Mouse (Mus musculus) forebrain, embryonic 16.5 days (tissue): Measurements from ENCODE around the gene F13a1. TPM values are rescaled to one million over a fixed set of nuclear protein-coding genes. Genes with fewer than 3 reads are reported as not detected.

Source experiments
- ATAC-seq: fragments of 200-750 bp; cut with Nextera tagmentation; 2 replicates; pipeline ENCODE4 v1.8.0; 2017; ENCODE audit warnings: mild to moderate bottlenecking, moderate library complexity
- H3K27ac ChIP-seq: fragments of 300-500 bp; sonication (generic); 2 replicates; pipeline ENCODE4 v1.5.1; 2014; ENCODE audit warnings: low read length, control low read depth
- H3K27me3 ChIP-seq: fragments of 300-500 bp; sonication (generic); replicated peaks from 2 replicates; pipeline ENCODE4 v1.6.1; 2014; ENCODE audit warnings: low read length; ENCODE audit not compliant: control insufficient read depth, insufficient read depth
- H3K36me3 ChIP-seq: fragments of 300-500 bp; sonication (generic); 2 replicates; pipeline ENCODE4 v1.6.1; 2014; ENCODE audit not compliant: control insufficient read depth, insufficient read depth
- H3K4me1 ChIP-seq: fragments of 300-500 bp; sonication (generic); replicated peaks from 2 replicates; pipeline ENCODE4 v1.6.1; 2014; ENCODE audit warnings: low read length; ENCODE audit not compliant: control insufficient read depth, insufficient read depth
- H3K4me2 ChIP-seq: fragments of 300-500 bp; sonication (generic); 2 replicates; pipeline ENCODE4 v1.6.1; 2014; ENCODE audit warnings: mild to moderate bottlenecking, low read length, control low read depth
- H3K4me3 ChIP-seq: fragments of 300-500 bp; sonication (generic); replicated peaks from 2 replicates; pipeline ENCODE4 v1.5.1; 2014; ENCODE audit warnings: mild to moderate bottlenecking, low read length, control low read depth
- H3K9ac ChIP-seq: fragments of 300-500 bp; sonication (generic); replicated peaks from 2 replicates; pipeline ENCODE4 v1.6.1; 2014; ENCODE audit warnings: low read depth, low read length, control low read depth
- H3K9me3 ChIP-seq: fragments of 300-500 bp; sonication (generic); 2 replicates; pipeline ENCODE4 v1.6.1; 2016; ENCODE audit warnings: low read length; ENCODE audit not compliant: control insufficient read depth
- WGBS: fragments of 180-500 bp; shearing (Covaris S2); extraction: QIAGEN DNeasy Blood & Tissue Kit; methylation state at CpG from one replicate; pipeline ENCODE4 v1.1.7; 2014; 5-methylcytosine and 5-hydroxymethylcytosine counted together
- polyA plus RNA-seq: library from polyadenylated mRNA; unstranded; fragments of >200 nt; fragmentation: Nextera tagmentation; extraction: Ambion mirVana; gene quantifications from 2 replicates; pipeline ENCODE4 v1.2.1, GENCODE M21; 2015

F13a1 gene
- polyA plus RNA-seq, 1 experiment from 2014 or later = 11.3 TPM

DNA sequence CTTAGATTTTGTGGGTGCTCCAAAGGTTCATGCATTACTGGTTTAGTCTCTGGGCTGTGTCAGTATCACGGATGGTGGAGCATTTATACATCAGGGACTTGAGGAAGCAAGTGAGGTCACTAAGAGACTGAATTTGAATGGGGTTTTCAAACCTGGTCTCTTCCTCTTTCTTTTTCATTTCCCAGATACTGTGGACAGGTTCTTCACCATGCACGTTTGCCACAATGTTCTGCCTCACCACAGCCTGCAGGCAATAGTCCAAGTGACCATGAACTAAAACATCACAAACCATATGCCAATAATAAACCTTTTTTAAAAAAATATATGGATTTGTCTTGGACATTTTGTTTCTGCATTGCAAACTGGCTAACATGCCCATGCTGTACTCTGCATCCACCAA, 77.0 kb downstream of the F13a1 start:
- Histone ChIP-seq H3K27me3 (no peaks in the 10 kb centered on the region), H3K4me2 (no peak overlapping the region), H3K9me3 (no peaks in the 10 kb centered on the region), H3K27ac (no peak overlapping the region), H3K4me3 (no peak overlapping the region), H3K4me1 (no peaks in the 10 kb centered on the region), H3K9ac (no peak overlapping the region), H3K36me3 (no peaks in the 10 kb centered on the region)
- ATAC-seq = no peak
- 85% methylated on average over 2 of the region's 2 CpGs for WGBS

DNA sequence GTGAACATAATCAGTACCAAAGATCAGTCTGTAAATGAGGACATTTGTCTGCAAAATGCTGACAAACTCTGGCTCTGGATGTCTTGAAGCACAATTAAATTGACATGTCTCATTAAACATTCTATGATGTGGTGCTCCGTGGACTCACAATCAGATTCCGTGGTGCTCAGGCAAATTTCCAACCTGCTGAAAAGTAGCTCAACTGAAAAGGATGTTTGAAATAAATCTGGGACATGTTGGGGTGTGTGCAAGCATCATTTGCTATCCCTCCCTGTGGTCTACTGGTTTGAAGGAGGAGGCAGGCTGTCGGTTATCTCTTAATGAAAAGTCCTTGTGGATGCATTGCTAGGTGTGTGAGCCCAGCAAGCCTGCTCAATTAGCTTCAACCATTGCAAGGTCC, 77.8 kb downstream of the F13a1 start:
- ATAC-seq = no peak
- no peak overlapping the region for H3K9ac ChIP-seq
- WGBS = 56% methylated on average over 3 of the region's 3 CpGs
- no peak overlapping the region for H3K4me2 ChIP-seq
- H3K4me3 ChIP-seq = no peak overlapping the region
- no peaks in the 10 kb centered on the region for H3K9me3 ChIP-seq
- no peaks in the 10 kb centered on the region for H3K27me3 ChIP-seq
- no peaks in the 10 kb centered on the region for H3K36me3 ChIP-seq
- H3K4me1 ChIP-seq = no peaks in the 10 kb centered on the region
- no peak overlapping the region for H3K27ac ChIP-seq

DNA sequence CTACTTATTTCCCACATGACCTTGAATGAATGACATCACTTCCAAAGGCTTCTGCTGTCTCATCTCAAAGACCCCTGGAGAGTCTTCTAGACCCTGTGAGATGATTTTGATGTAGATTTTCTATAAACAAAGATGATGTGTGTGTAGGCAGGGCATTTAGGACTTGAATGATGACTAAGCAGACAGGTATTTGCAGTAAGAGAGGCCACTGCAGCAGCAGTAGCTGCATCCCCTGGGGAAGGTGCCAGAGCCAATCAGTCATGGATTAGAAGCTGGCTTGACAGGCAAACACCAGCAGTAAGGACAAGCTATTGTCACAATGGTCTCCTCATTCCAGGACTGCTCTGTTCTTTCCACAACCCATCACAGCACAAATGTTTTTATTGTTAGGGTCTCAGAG, 87.1 kb downstream of the F13a1 start:
- Histone ChIP-seq H3K4me2 (no peak overlapping the region), H3K4me1 (no peaks in the 10 kb centered on the region), H3K36me3 (no peaks in the 10 kb centered on the region), H3K9me3 (no peaks in the 10 kb centered on the region), H3K27me3 (no peaks in the 10 kb centered on the region), H3K9ac (no peak overlapping the region), H3K27ac (no peak overlapping the region), H3K4me3 (no peak overlapping the region)
- ATAC-seq = no peak

DNA sequence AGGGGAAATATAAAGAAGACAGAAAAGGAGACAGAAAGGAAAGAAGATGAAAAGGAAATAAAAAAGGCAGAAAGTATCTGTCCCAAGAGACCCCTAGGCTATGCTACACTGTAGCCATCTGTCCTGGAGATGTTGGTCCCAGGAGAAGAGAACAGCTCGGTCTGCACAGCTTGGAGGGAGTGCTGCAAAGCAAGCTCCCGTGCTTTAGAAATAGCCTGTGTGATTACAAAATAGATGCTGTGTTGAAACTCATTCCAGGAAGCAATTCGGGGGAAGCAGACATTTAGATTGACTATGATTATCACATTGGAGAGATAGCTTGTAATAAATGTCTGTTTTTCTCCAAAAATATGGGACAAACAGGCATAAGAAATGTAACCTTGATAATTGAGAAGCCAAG, 91.0 kb downstream of the F13a1 start:
- WGBS = 66% methylated on average over 3 of the region's 3 CpGs

DNA sequence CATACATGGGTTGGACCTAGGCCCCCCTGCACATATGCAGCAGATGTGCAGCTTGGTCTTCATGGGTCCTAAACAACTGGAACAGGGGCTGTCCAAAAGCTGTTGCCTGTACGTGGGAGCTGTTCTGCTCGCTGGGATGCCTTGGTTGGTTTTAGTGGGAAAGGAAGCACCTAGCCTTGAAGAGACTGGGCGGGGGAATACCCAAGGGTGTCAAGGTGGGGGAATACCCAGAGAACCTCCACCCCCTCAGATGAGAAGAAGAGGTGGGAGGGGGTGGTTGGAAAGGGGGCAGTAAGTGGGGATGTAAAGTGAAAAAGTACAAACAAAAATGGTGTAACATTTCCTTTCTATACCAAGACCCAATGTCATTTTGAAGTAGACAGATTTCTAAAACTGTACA, 95.1 kb downstream of the F13a1 start:
- Histone ChIP-seq H3K4me3 (no peak overlapping the region), H3K9ac (no peak overlapping the region), H3K4me1 (no peaks in the 10 kb centered on the region), H3K36me3 (no peaks in the 10 kb centered on the region), H3K9me3 (no peaks in the 10 kb centered on the region), H3K4me2 (no peak overlapping the region), H3K27me3 (no peaks in the 10 kb centered on the region), H3K27ac (no peak overlapping the region)
- ATAC-seq = no peak
- 96% methylated on average over 3 of the region's 3 CpGs for WGBS

More for the DNA sequence above, 91.0 kb downstream of the F13a1 start:
- Histone ChIP-seq H3K27me3 (no peaks in the 10 kb centered on the region), H3K9me3 (no peaks in the 10 kb centered on the region), H3K9ac (no peak overlapping the region), H3K4me2 (no peak overlapping the region), H3K4me3 (no peak overlapping the region), H3K27ac (no peak overlapping the region), H3K4me1 (no peaks in the 10 kb centered on the region), H3K36me3 (no peaks in the 10 kb centered on the region)
- no peak for ATAC-seq

DNA sequence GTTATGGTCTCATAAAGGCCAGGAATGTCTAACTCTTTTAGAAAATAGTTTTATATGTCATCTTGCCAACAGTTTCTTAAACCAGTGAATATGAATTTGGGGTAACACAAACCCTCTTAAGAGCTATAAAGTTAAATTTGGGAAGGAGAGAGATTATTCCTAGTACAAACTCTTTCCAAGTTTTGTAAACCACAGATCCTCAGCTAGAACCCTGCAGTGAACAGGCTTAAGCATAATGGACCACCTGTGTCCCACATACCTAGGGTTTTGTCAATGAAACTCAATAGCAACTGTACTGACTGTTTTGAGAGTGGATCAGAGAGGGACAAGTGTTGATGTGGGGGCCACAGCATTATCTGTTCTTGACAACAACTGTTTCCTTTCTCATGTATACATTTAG, 96.4 kb downstream of the F13a1 start:
- Histone ChIP-seq H3K4me2 (no peak overlapping the region), H3K9me3 (no peaks in the 10 kb centered on the region), H3K27me3 (no peaks in the 10 kb centered on the region), H3K27ac (no peak overlapping the region), H3K9ac (no peak overlapping the region), H3K4me3 (no peak overlapping the region), H3K4me1 (no peaks in the 10 kb centered on the region), H3K36me3 (no peaks in the 10 kb centered on the region)
- ATAC-seq = no peak

DNA sequence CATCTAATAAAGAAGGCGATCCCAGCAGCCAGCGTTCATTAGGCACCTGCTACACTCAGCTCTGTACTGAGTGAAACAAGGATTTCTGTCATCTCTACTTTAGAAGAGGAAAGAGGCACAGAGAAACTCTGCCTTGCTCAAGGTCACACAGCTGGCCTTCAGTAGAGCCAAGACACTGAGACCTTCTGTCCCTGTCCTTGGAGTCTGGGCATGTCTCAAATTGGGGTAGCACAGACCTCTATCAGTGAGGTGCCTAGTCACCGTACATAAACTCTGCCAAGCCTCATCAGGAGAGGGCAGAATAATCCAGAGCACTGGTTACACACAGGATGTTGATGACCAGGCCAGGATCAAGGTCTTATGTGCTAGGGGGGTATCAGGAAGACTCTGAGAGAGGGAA, 108.2 kb downstream of the F13a1 start:
- H3K4me1 ChIP-seq = no peaks in the 10 kb centered on the region
- H3K9ac ChIP-seq = no peak overlapping the region
- no peak for ATAC-seq
- H3K36me3 ChIP-seq = no peaks in the 10 kb centered on the region
- 67% methylated on average over 3 of the region's 3 CpGs for WGBS
- H3K27me3 ChIP-seq = no peaks in the 10 kb centered on the region
- H3K9me3 ChIP-seq = no peaks in the 10 kb centered on the region
- no peak overlapping the region for H3K27ac ChIP-seq
- H3K4me2 ChIP-seq = no peak overlapping the region
- no peak overlapping the region for H3K4me3 ChIP-seq

DNA sequence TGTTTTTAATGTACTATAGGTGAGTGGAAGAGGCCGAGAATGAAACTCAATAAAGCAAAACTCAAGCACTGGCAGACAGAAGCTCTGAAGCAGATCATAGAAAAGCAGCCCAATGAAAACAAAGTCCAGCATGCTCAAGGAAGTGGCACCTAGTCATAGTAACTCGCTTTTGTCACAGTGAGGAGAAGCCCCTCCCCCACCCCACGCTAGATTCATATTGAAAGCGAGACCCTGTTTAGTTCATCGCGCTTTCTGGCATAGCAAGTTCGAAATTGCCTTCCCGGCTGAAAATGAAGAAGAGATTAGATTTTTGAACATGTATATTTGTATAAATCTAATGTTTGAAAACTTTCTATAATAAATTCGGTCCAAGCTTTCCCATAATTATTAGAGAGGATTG, 118.0 kb downstream of the F13a1 start:
- 90% methylated on average over 9 of the region's 9 CpGs for WGBS
- Histone ChIP-seq H3K4me3 (no peak overlapping the region), H3K4me2 (no peak overlapping the region), H3K4me1 (no peaks in the 10 kb centered on the region), H3K27ac (no peak overlapping the region), H3K27me3 (no peaks in the 10 kb centered on the region), H3K36me3 (no peaks in the 10 kb centered on the region), H3K9ac (no peak overlapping the region), H3K9me3 (no peaks in the 10 kb centered on the region)
- ATAC-seq = no peak

DNA sequence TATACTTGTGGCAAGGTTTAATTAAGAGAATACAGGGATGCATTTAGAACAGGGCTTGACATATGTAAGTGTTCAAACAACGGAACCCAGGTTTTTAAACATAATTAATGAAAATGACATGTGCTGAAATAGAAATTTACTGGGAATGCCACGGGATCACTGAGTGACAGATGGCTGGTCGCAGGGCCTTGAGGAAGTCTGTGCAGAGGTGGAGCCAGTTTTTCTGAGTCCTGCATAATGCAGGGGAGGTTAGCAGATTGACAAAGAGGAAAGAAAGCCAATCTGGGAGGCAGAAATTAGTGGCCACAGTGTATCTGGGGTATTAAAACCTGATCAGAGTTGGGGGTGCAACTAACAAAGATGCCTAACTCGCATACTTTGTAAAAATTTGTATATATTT, 130.3 kb downstream of the F13a1 start:
- Histone ChIP-seq H3K4me1 (no peaks in the 10 kb centered on the region), H3K9ac (no peak overlapping the region), H3K4me2 (no peak overlapping the region), H3K4me3 (no peak overlapping the region), H3K9me3 (no peaks in the 10 kb centered on the region), H3K27ac (no peak overlapping the region), H3K27me3 (no peaks in the 10 kb centered on the region), H3K36me3 (no peaks in the 10 kb centered on the region)
- ATAC-seq = peak; percentile 69; the same call in 1 of the 2 replicates
- WGBS = 50% methylated on average over 4 of the region's 4 CpGs

DNA sequence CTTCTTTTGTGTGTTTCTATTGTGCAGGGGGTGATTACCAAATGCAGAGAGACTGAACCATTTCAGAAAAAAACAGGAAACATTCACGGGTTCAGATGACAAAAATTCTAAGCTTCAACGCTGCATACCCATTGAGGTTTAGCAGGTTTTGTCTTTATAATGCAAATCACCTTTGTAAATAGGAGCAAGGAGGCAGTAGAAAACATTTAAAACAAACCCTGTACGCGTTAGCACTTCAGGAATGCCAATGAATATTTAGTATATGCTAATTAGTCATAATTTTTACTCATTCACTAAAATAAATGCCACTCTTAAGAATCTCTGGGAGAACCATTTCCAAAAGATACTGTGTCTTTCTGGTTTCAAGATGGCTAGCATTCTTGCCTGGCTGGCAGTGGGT, 146.2 kb downstream of the F13a1 start:
- Histone ChIP-seq H3K4me3 (no peak overlapping the region), H3K27ac (no peak overlapping the region), H3K27me3 (no peaks in the 10 kb centered on the region), H3K4me1 (0 out of 2 replicates have a peak, but pooled peaks cover 5% of the 10 kb centered on the region), H3K36me3 (no peaks in the 10 kb centered on the region), H3K9me3 (no peaks in the 10 kb centered on the region), H3K9ac (no peak overlapping the region), H3K4me2 (no peak overlapping the region)
- peak; percentile 73 for ATAC-seq
- WGBS = 8% methylated on average over 4 of the region's 4 CpGs
